ENCODE assay signal across 9 mouse cellular contexts in genomic region chr15:4375423-4376220, GRCm38 (mm10). TPM values are rescaled to one million over a fixed set of nuclear protein-coding genes. Genes with fewer than 3 reads are reported as not detected.
DNase-seq lines count a peak whose midpoint lies in the region; ATAC-seq and TF ChIP-seq lines count a peak whose summit lies in the region.
"Had no signal": no experiment of that assay in that cellular context is flagged by ENCODE, and none has a peak within 500 bp of the region (broad histone marks: within the 10 kb centered on the region; RNA-seq: fewer than 3 reads in every experiment).

TSS of gene Plcxd3 (plus strand) at chr15:4375491.

- TF ChIP-seq CTCF in lung, embryonic 14.5 days (IDR thresholded peaks at IDR 0.05; ENCODE audit: low read depth), result no peak

- DNase-seq in lung, embryonic 14.5 days, result peak; percentile 22
- DNase-seq in lung, postnatal 14 days, result no peak
- peak; percentile 74 for DNase-seq in embryo, embryonic 10 days (ENCODE audit: low spot score)
- peak; percentile 73 for DNase-seq in hindbrain, embryonic 10.5 days (ENCODE audit: low spot score)
- DNase-seq in layer of hippocampus, adult 8-10 months (ENCODE audit: low spot score in 2 of 2), result peak in 1 of 2 experiments; percentile 36
- DNase-seq in mesoderm, embryonic 11.5 days (ENCODE audit: low read depth, low spot score), result peak; percentile 74

- H3K4me3 ChIP-seq in lung, embryonic 14.5 days (ENCODE audit: low read depth, low read length), result peak within 1 kb of the TSS; percentile 33
- peak within 1 kb of the TSS; percentile 65 for H3K4me3 ChIP-seq in hindbrain, embryonic 10.5 days
- H3K4me3 ChIP-seq in stomach, embryonic 16.5 days (replicated peaks; ENCODE audit: low read length), result peak within 1 kb of the TSS; percentile 38

- H3K9ac ChIP-seq in lung, embryonic 14.5 days, result no peak within 1 kb of the TSS; the same call in 1 of the 2 replicates
- peak within 1 kb of the TSS; percentile 5; the same call in 1 of the 2 replicates for H3K9ac ChIP-seq in stomach, embryonic 16.5 days (ENCODE audit: low read length)

- peak within 1 kb of the TSS; percentile 62 for H3K4me2 ChIP-seq in lung, embryonic 14.5 days
- peak within 1 kb of the TSS; percentile 60 for H3K4me2 ChIP-seq in stomach, embryonic 16.5 days (ENCODE audit: low read depth, low read length)

- H3K36me3 ChIP-seq in lung, embryonic 14.5 days (ENCODE audit: insufficient read depth), result no peaks in the 10 kb centered on the region
- H3K36me3 ChIP-seq in hindbrain, embryonic 10.5 days, result no peaks in the 10 kb centered on the region
- no peaks in the 10 kb centered on the region for H3K36me3 ChIP-seq in stomach, embryonic 16.5 days (ENCODE audit: control insufficient read depth, insufficient read depth, low read length)

- under 1% methylated on average over 33 of the region's 33 CpGs for WGBS in lung, embryonic 14.5 days
- under 1% methylated on average over 33 of the region's 33 CpGs for WGBS in hindbrain, embryonic 10.5 days
- 1% methylated on average over 33 of the region's 33 CpGs for WGBS in stomach, embryonic 16.5 days

- peak; percentile 44 for ATAC-seq in lung, embryonic 14.5 days (ENCODE audit: insufficient read depth)
- peak; percentile 29; the same call in 1 of the 2 replicates for ATAC-seq in stomach, embryonic 16.5 days (ENCODE audit: insufficient read depth, low FRiP score)
- ATAC-seq in inflammation-experienced regulatory T-cells, adult 6 months, result no peak
- ATAC-seq: Patski had no signal

- no peaks in the 10 kb centered on the region for H3K9me3 ChIP-seq in lung, embryonic 14.5 days (ENCODE audit: low read depth, low read length)
- H3K9me3 ChIP-seq in hindbrain, embryonic 10.5 days, result no peaks in the 10 kb centered on the region
- no peaks in the 10 kb centered on the region for H3K9me3 ChIP-seq in stomach, embryonic 16.5 days (replicated peaks; ENCODE audit: control insufficient read depth, low read length)

- no peaks in the 10 kb centered on the region for H3K4me1 ChIP-seq in lung, embryonic 14.5 days (ENCODE audit: insufficient read depth)
- peaks cover 24% of the 10 kb centered on the region; the same call in 1 of the 2 replicates for H3K4me1 ChIP-seq in hindbrain, embryonic 10.5 days (replicated peaks)
- no peaks in the 10 kb centered on the region for H3K4me1 ChIP-seq in stomach, embryonic 16.5 days (ENCODE audit: control insufficient read depth, insufficient read depth, low read length)

- H3K27ac ChIP-seq in lung, embryonic 14.5 days (ENCODE audit: low read depth), result no peak within 1 kb of the TSS
- peak within 1 kb of the TSS; percentile 80 for H3K27ac ChIP-seq in hindbrain, embryonic 10.5 days
- no peak within 1 kb of the TSS for H3K27ac ChIP-seq in stomach, embryonic 16.5 days (ENCODE audit: low read length)

- H3K27me3 ChIP-seq in lung, embryonic 14.5 days (ENCODE audit: insufficient read depth, low read length), result peaks cover 4% of the 10 kb centered on the region; the same call in 1 of the 2 replicates
- peaks cover 14% of the 10 kb centered on the region for H3K27me3 ChIP-seq in hindbrain, embryonic 10.5 days (ENCODE audit: insufficient read depth, poor library complexity, severe bottlenecking)
- peaks cover 11% of the 10 kb centered on the region for H3K27me3 ChIP-seq in stomach, embryonic 16.5 days (ENCODE audit: control insufficient read depth, insufficient read depth, low read length)
- H3K27me3 ChIP-seq: Patski had no signal

RNA-seq across cellular contexts. Expression of gene Plcxd3, which starts in this region (rescaled TPM):
- 0.25 and 0.30 TPM in 2 replicates for polyA plus RNA-seq in lung, embryonic 14.5 days (2014; fragmentation: Nextera tagmentation; extraction: Ambion mirVana)
- polyA plus RNA-seq in hindbrain, embryonic 10.5 days (2016; fragmentation: Nextera tagmentation; extraction: Ambion mirVana), result 4.8 and 10.8 TPM in 2 replicates
- 10 to 100 TPM; 22.9 to 28.6 (median 24.4) TPM for total RNA-seq in layer of hippocampus, adult 8-10 months (2022)
- 2.9 and 3.1 TPM in 2 replicates for polyA plus RNA-seq in stomach, embryonic 16.5 days (2015; fragmentation: Nextera tagmentation; extraction: Ambion mirVana)
- polyA plus RNA-seq in inflammation-experienced regulatory T-cells, adult 6 months (2017; shearing (Covaris generic)), result not detected
- polyA plus RNA-seq: Patski had no signal

Comparison
In these comparisons a context has a peak if more than half of its experiments do, and no peak if none do; other contexts are left out.
1. Peak in DNase-seq, ATAC-seq, H3K4me3 ChIP-seq and H3K4me2 ChIP-seq in lung, embryonic 14.5 days; RNA of the gene not detected or under 1 TPM.